Mouse (Mus musculus): Measurements from ENCODE around the gene Fthl17a.

The Fthl17a gene

GRCm38 (mm10) chrX:85249379-85249778, at the start of gene Fthl17a:
TSS of gene Fthl17a (plus strand) at chrX:85249679.
- no peak for DNase-seq (ENCODE audit: low spot score)

- DNase-seq (ENCODE audit: low spot score): no peak
Measured at GRCm38 (mm10) chrX:85207001-85207400, 42.5 kb upstream of the Fthl17a start.

- no peak for DNase-seq (ENCODE audit: low spot score)
Measured at GRCm38 (mm10) chrX:85226883-85227282, 22.6 kb upstream of the Fthl17a start.

- no peak for DNase-seq (ENCODE audit: low spot score)
Measured at GRCm38 (mm10) chrX:85271821-85272220, 22.3 kb downstream of the Fthl17a start.

- no peak for DNase-seq (ENCODE audit: low spot score)
Measured at GRCm38 (mm10) chrX:85272296-85272695, 22.8 kb downstream of the Fthl17a start.

- no peak for DNase-seq (ENCODE audit: low spot score)
Measured at GRCm38 (mm10) chrX:85289846-85290245, 40.4 kb downstream of the Fthl17a start.

- no peak for DNase-seq (ENCODE audit: low spot score)
Measured at GRCm38 (mm10) chrX:85292781-85293180, 43.3 kb downstream of the Fthl17a start.

- DNase-seq (ENCODE audit: low spot score): no peak
Measured at GRCm38 (mm10) chrX:85294001-85294400, 44.5 kb downstream of the Fthl17a start.

GRCm38 (mm10) chrX:85304674-85305073, 55.2 kb downstream of the Fthl17a start:
- no peak for DNase-seq (ENCODE audit: low spot score)

- DNase-seq (ENCODE audit: low spot score): no peak
Measured at GRCm38 (mm10) chrX:85318576-85318975, 69.1 kb downstream of the Fthl17a start.

GRCm38 (mm10) chrX:85319193-85319592, 69.7 kb downstream of the Fthl17a start:
- DNase-seq (ENCODE audit: low spot score): no peak
